Mouse (Mus musculus): ENCODE measurements around the gene Vma21. TPM values are rescaled to one million over a fixed set of nuclear protein-coding genes. Genes with fewer than 3 reads are reported as not detected.

Gene Vma21
- total and polyA plus RNA-seq, 3 experiments = 4.1 to 28.6 (median 26.8) TPM

DNA sequence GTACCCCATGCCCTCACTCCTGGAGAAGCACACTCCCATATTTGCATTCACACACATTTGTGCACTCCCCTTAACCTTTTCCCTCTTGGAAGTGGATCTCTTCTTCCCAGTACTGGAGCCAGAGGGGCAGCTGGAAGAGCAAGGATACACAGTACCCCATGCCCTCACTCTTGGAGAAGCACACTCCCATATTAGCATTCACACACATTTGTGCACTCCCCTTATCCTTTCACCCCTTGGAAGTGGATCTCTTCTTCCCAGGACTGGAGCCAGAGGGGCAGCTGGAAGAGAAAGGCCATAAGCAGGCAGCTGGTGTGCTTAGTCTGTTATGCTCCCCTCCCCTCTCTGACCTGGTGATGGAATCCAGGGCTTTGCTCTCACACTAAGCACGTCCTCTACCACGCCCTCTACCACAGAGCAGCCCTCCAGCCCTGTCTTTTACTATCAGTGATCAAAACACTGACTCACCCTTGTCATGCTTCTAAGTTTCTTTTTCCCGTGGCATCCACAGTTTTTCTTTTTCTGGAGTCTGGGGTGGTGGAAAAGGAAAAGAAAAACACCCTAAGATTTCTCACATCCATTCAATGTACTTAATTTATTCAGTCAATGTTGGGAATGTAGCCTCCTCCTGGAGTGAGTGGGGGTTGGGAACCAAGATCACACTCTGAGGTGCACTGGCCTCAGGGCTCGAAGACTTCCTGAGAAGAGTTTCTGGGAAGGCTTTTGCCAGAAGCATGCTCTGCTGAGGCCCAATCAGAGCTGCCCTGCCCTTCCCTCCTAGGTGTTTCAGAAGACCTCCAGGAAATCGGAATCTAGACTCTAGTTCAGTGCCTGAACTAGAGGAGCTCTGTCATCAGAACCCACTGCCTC, 3.5 kb upstream of the Vma21 start:
- Histone ChIP-seq H3K4me2 (ENCODE audit: insufficient read depth, low read depth, poor library complexity, severe bottlenecking) (no peak overlapping the region), H3K9me3 (replicated peaks; ENCODE audit: low read length) (no peaks in the 10 kb centered on the region), H3K79me2 (replicated peaks; ENCODE audit: control insufficient read depth, extremely low read depth, insufficient read depth, poor library complexity, severe bottlenecking) (peaks cover 4% of the 10 kb centered on the region), H3K9ac (ENCODE audit: insufficient read depth, low read depth) (no peak overlapping the region), H3K27me3 (replicated peaks) (no peaks in the 10 kb centered on the region), H3K36me3 (replicated peaks in 1 of 2; ENCODE audit: control insufficient read depth in 1 of 2, insufficient read depth in 1 of 2, low read length in 1 of 2) (no peaks in the 10 kb centered on the region), H3K4me3 (replicated peaks in 1 of 3; ENCODE audit: low read depth in 2 of 3, low read length in 2 of 3, poor library complexity in 1 of 3) (no peak overlapping the region), H3K4me1 (ENCODE audit: control insufficient read depth in 1 of 2, insufficient read depth in 2 of 2) (no peaks in the 10 kb centered on the region; a peak in 2 of 4 replicates), H3K27ac (ENCODE audit: insufficient read depth, low read depth) (no peak overlapping the region)
- DNase-seq (ENCODE audit: extremely low read depth) = no peak
- in situ Hi-C loops (cut with MboI; ENCODE audit: low pct_ligation_motif_present, low pct_unique_long_range_greater_than_20kb, low sequenced_read_pairs) (no loop called here), dilution Hi-C loops (cut with MboI; ENCODE audit: extremely low pct_ligation_motif_present, extremely low pct_unique_long_range_greater_than_20kb, low sequenced_read_pairs) (no loop called here)
- TF ChIP-seq ZC3H11A (IDR thresholded peaks at IDR 0.05; ENCODE audit: low read depth, low read length) (no peak), TBP (conservative IDR thresholded peaks at IDR 0.05; ENCODE audit: low read depth, low read length) (no peak), POLR2AphosphoS2 (IDR thresholded peaks at IDR 0.05; ENCODE audit: low read depth, low read length) (no peak), CHD2 (IDR thresholded peaks at IDR 0.05; ENCODE audit: low read length) (no peak), MEF2A (IDR thresholded peaks at IDR 0.05; ENCODE audit: borderline replicate concordance, low read depth, low read length) (no peak), USF2 (conservative IDR thresholded peaks at IDR 0.05; ENCODE audit: low read depth, low read length) (no peak), CTCF (conservative IDR thresholded peaks at IDR 0.05 in 1 of 2, IDR thresholded peaks at IDR 0.05 in 1 of 2; ENCODE audit: low read depth in 2 of 2, low read length in 2 of 2) (no peak), USF1 (IDR thresholded peaks at IDR 0.05; ENCODE audit: low read depth, low read length) (no peak), SIN3A (IDR thresholded peaks at IDR 0.05; ENCODE audit: low read length) (no peak), JUN (IDR thresholded peaks at IDR 0.05; ENCODE audit: insufficient read depth, low read depth, low read length) (no peak), RCOR1 (conservative IDR thresholded peaks at IDR 0.05; ENCODE audit: low read depth, low read length) (no peak), ZNF384 (IDR thresholded peaks at IDR 0.05; ENCODE audit: low read depth, low read length) (no peak)

DNA sequence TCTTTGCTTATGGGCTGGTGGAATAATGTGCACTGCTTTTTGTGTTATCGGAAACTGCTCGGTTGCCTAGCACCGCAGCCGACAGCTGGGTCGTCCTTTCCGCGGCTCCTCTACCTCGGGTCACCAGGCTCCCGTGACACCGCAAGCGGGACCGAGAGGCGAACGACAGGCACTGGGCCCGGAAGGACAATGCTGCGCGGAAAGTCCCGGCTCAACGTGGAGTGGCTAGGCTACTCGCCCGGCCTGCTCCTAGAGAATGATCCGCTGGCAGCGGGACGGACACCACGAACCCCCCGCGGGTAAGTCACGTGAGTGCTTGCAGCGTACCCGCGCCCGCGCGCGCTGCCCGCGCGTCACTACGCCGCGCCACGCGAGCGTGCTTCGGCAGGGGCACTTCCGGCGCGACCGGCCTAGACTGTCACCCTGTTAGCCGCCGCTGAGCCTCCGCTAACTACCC, 705 bp downstream of the Vma21 start:
- Histone ChIP-seq H3K9me3 (replicated peaks; ENCODE audit: low read length) (no peaks in the 10 kb centered on the region), H3K27me3 (replicated peaks) (no peaks in the 10 kb centered on the region), H3K9ac (ENCODE audit: insufficient read depth, low read depth) (peak overlapping the region; percentile 84), H3K4me1 (ENCODE audit: control insufficient read depth in 1 of 2, insufficient read depth in 2 of 2) (peaks cover 0 to 3% of the 10 kb centered on the region in 2 experiments; a peak in 2 of 4 replicates), H3K36me3 (replicated peaks in 1 of 2; ENCODE audit: control insufficient read depth in 1 of 2, insufficient read depth in 1 of 2, low read length in 1 of 2) (peaks cover 0 to 4% of the 10 kb centered on the region in 2 experiments), H3K4me2 (ENCODE audit: insufficient read depth, low read depth, poor library complexity, severe bottlenecking) (peak overlapping the region; percentile 64; the same call in 1 of the 2 replicates), H3K27ac (ENCODE audit: insufficient read depth, low read depth) (peak overlapping the region; percentile 74; the same call in 1 of the 2 replicates), H3K4me3 (replicated peaks in 1 of 3; ENCODE audit: low read depth in 2 of 3, low read length in 2 of 3, poor library complexity in 1 of 3) (peak overlapping the region; percentile 61 to 90 (median 73)), H3K79me2 (replicated peaks; ENCODE audit: control insufficient read depth, extremely low read depth, insufficient read depth, poor library complexity, severe bottlenecking) (peaks cover 7% of the 10 kb centered on the region)
- dilution Hi-C loops (cut with MboI; ENCODE audit: extremely low pct_ligation_motif_present, extremely low pct_unique_long_range_greater_than_20kb, low sequenced_read_pairs) (no loop called here), in situ Hi-C loops (cut with MboI; ENCODE audit: low pct_ligation_motif_present, low pct_unique_long_range_greater_than_20kb, low sequenced_read_pairs) (no loop called here)
- peak; percentile 69 for DNase-seq (ENCODE audit: extremely low read depth)
- no peak for TF ChIP-seq ZMIZ1 (IDR thresholded peaks at IDR 0.05; ENCODE audit: low read depth, low read length)
- TF ChIP-seq ELF1 (IDR thresholded peaks at IDR 0.05; ENCODE audit: low read depth, low read length) = peak; percentile 62; the same call in 1 of the 2 replicates
- peak; percentile 66 for TF ChIP-seq NELFE (IDR thresholded peaks at IDR 0.05; ENCODE audit: low read depth, low read length)
- no peak for TF ChIP-seq MAFK (IDR thresholded peaks at IDR 0.05; ENCODE audit: insufficient replicate concordance, low read length)
- TF ChIP-seq TCF12 (IDR thresholded peaks at IDR 0.05; ENCODE audit: low read depth, low read length) = peak; percentile 76
- TF ChIP-seq KAT2A (IDR thresholded peaks at IDR 0.05; ENCODE audit: insufficient replicate concordance, low read length) = 0 out of 2 replicates have a peak, but pooled peaks have one; percentile 38
- no peak for TF ChIP-seq CTCF (conservative IDR thresholded peaks at IDR 0.05 in 1 of 2, IDR thresholded peaks at IDR 0.05 in 1 of 2; ENCODE audit: low read depth in 2 of 2, low read length in 2 of 2)
- TF ChIP-seq POLR2A (IDR thresholded peaks at IDR 0.05; ENCODE audit: low read depth, low read length) = peak; percentile 61
- peak; percentile 81 for TF ChIP-seq USF1 (IDR thresholded peaks at IDR 0.05; ENCODE audit: low read depth, low read length)
- TF ChIP-seq HCFC1 (IDR thresholded peaks at IDR 0.05; ENCODE audit: low read depth, low read length) = peak; percentile 80
- no peak for TF ChIP-seq POLR2AphosphoS2 (IDR thresholded peaks at IDR 0.05; ENCODE audit: low read depth, low read length)
- peak; percentile 60 for TF ChIP-seq USF2 (conservative IDR thresholded peaks at IDR 0.05; ENCODE audit: low read depth, low read length)
- no peak for TF ChIP-seq RCOR1 (conservative IDR thresholded peaks at IDR 0.05; ENCODE audit: low read depth, low read length)
- TF ChIP-seq TBP (conservative IDR thresholded peaks at IDR 0.05; ENCODE audit: low read depth, low read length) = 0 out of 2 replicates have a peak, but pooled peaks have one; percentile 18
- TF ChIP-seq SIN3A (IDR thresholded peaks at IDR 0.05; ENCODE audit: low read length) = peak; percentile 80
- no peak for TF ChIP-seq JUND (conservative IDR thresholded peaks at IDR 0.05; ENCODE audit: low read depth, low read length)
- no peak; the same call in 1 of the 2 replicates for TF ChIP-seq MAX (IDR thresholded peaks at IDR 0.05; ENCODE audit: low read length)
- TF ChIP-seq SMC3 (IDR thresholded peaks at IDR 0.05; ENCODE audit: low read depth, low read length) = no peak
- TF ChIP-seq MYC (IDR thresholded peaks at IDR 0.05; ENCODE audit: low read depth, low read length) = no peak
- TF ChIP-seq NRF1 (IDR thresholded peaks at IDR 0.05; ENCODE audit: low read depth, low read length) = peak; percentile 59; the same call in 1 of the 2 replicates
- no peak for TF ChIP-seq E2F4 (IDR thresholded peaks at IDR 0.05; ENCODE audit: insufficient replicate concordance, low read depth, low read length)
- no peak for TF ChIP-seq IRF4 (IDR thresholded peaks at IDR 0.05; ENCODE audit: low read depth, low read length)
- TF ChIP-seq BHLHE40 (IDR thresholded peaks at IDR 0.05; ENCODE audit: low read depth, low read length) = peak; percentile 96
- no peak for TF ChIP-seq RAD21 (IDR thresholded peaks at IDR 0.05; ENCODE audit: low read depth, low read length)
